Mouse (Mus musculus) hindlimb bud, embryonic 11.5 days (tissue): ENCODE results near the gene Glyr1.

Source experiments
- DNase-seq: peaks from one replicate; pipeline ENCODE4 v3.0.0-alpha.2; 2012; ENCODE audit warnings: low read depth, low spot score; ENCODE audit errors: extremely low spot score

The Glyr1 gene

DNA sequence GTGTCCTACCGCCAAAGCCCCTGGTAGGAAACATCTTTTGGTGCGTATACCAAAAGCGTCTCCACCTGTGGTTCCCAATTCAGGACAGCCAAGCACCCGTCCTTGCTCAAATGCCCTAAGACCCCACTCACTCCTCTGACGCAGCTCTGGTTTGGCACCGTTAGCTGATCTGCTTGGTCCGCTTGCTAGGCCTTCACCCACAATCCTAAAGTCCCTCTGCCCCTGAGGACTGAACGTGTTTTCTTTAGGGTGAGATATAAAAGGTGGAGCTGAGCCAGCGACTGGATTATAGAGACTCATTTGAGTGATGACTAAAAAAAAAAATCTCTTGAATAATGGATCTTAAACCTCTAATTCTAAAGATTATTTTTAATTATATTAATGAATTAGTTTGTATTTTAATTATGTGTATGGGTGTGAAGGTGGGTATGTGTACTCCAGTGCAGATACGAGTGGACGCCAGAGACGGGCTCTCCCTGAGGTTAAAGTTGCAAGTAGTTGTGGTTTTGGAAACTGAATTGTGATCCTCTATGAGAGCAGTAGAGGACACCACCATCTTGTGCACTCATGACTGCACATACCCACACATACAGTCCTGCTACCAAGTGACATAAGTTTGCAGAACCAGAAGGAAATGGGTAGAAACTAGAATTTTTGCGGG, 84.8 kb downstream of the Glyr1 start:
- no peak for DNase-seq
